Mouse (Mus musculus) small intestine, adult 2 months (tissue): ENCODE measurements at regions not wholly inside any gene's neighbourhood (a gene's known extent, or its start where the extent isn't known, plus 50 kb on each side); places are given as distances from the start of the nearest gene placed in this dataset.

Experiments
- H3K27ac ChIP-seq: fragments of 200-500 bp; 2 replicates; pipeline ENCODE4 v1.5.1; 2012; ENCODE audit warnings: low read depth, low read length, control low read depth, inconsistent platforms; ENCODE audit not compliant: insufficient read depth
- H3K27me3 ChIP-seq: fragments of 200-500 bp; 2 replicates; pipeline ENCODE4 v1.6.1; 2012; ENCODE audit warnings: mild to moderate bottlenecking, moderate library complexity, low read length, inconsistent platforms; ENCODE audit not compliant: control insufficient read depth, insufficient read depth
- H3K36me3 ChIP-seq: fragments of 200-500 bp; 2 replicates; pipeline ENCODE4 v1.6.1; 2012; ENCODE audit warnings: mild to moderate bottlenecking, low read length, control low read depth, inconsistent platforms; ENCODE audit not compliant: control insufficient read depth, insufficient read depth
- H3K4me1 ChIP-seq: fragments of 200-500 bp; 2 replicates; pipeline ENCODE4 v1.6.1; 2012; ENCODE audit warnings: low read length, inconsistent platforms, mixed read lengths; ENCODE audit not compliant: control insufficient read depth, insufficient read depth, insufficient read length
- H3K4me3 ChIP-seq: fragments of 200-500 bp; 2 replicates; pipeline ENCODE4 v1.5.1; 2012; ENCODE audit warnings: low read depth, mild to moderate bottlenecking, control low read depth, inconsistent platforms, low read length, moderate library complexity
- CTCF ChIP-seq: fragments of 200-500 bp; IDR thresholded peaks from 2 replicates; pipeline ENCODE4 v1.5.1; 2012; ENCODE audit warnings: low read depth, mild to moderate bottlenecking, control low read depth, inconsistent platforms, low read length, moderate library complexity, mixed read lengths; ENCODE audit not compliant: insufficient replicate concordance, insufficient read length; ENCODE audit errors: extremely low read depth
- POLR2A ChIP-seq: fragments of 200-500 bp; IDR thresholded peaks from 2 replicates; pipeline ENCODE4 v1.6.1; 2012; ENCODE audit warnings: low read depth, mild to moderate bottlenecking, control low read depth, inconsistent platforms, low read length, moderate library complexity
- WGBS: fragments of 180-500 bp; shearing (Covaris S2); methylation state at CpG from one replicate; pipeline ENCODE4 v1.1.7; 2018; 5-methylcytosine and 5-hydroxymethylcytosine counted together

- Histone ChIP-seq H3K4me3 (no peak overlapping the region), H3K27me3 (no peaks in the 10 kb centered on the region), H3K27ac (no peak overlapping the region), H3K4me1 (no peaks in the 10 kb centered on the region), H3K36me3 (no peaks in the 10 kb centered on the region)
- WGBS, result 72% methylated on average over 8 of the region's 8 CpGs
- TF ChIP-seq CTCF (no peak), POLR2A (no peak)
Observed at GRCm38 (mm10) chr3:19458386-19458785, 170.1 kb downstream of the 1700064H15Rik start.

GRCm38 (mm10) chr3:19457431-19457830 lies 171.0 kb downstream of the 1700064H15Rik start:
- 95% methylated on average over 2 of the region's 2 CpGs for WGBS
- TF ChIP-seq CTCF, result no peak
- no peak for TF ChIP-seq POLR2A

GRCm38 (mm10) chr3:19455838-19456448 lies 172.5 kb downstream of the 1700064H15Rik start:
- H3K4me3 ChIP-seq, result no peak overlapping the region
- 69% methylated on average over 4 of the region's 4 CpGs for WGBS
- no peaks in the 10 kb centered on the region for H3K4me1 ChIP-seq
- no peak overlapping the region for H3K27ac ChIP-seq
- no peaks in the 10 kb centered on the region for H3K36me3 ChIP-seq
- no peaks in the 10 kb centered on the region for H3K27me3 ChIP-seq
- TF ChIP-seq POLR2A (no peak), CTCF (no peak)

More at GRCm38 (mm10) chr3:19457431-19457830, 171.0 kb downstream of the 1700064H15Rik start:
- Histone ChIP-seq H3K27ac (no peak overlapping the region), H3K27me3 (no peaks in the 10 kb centered on the region), H3K36me3 (no peaks in the 10 kb centered on the region), H3K4me3 (no peak overlapping the region), H3K4me1 (no peaks in the 10 kb centered on the region)

- H3K4me3 ChIP-seq, result no peak overlapping the region
- H3K27ac ChIP-seq, result no peak overlapping the region
- WGBS, result 18% methylated on average over 3 of the region's 3 CpGs
- no peaks in the 10 kb centered on the region for H3K36me3 ChIP-seq
- H3K4me1 ChIP-seq, result no peaks in the 10 kb centered on the region; the same call in 1 of the 2 replicates
- TF ChIP-seq POLR2A (no peak), CTCF (no peak)
- H3K27me3 ChIP-seq, result no peaks in the 10 kb centered on the region
Observed at GRCm38 (mm10) chr3:19451022-19451421, 177.5 kb downstream of the 1700064H15Rik start.

GRCm38 (mm10) chr3:19448931-19449330 lies 179.5 kb downstream of the 1700064H15Rik start:
- 90% methylated on average over 3 of the region's 3 CpGs for WGBS
- Histone ChIP-seq H3K27me3 (no peaks in the 10 kb centered on the region), H3K36me3 (no peaks in the 10 kb centered on the region), H3K4me3 (no peak overlapping the region), H3K27ac (no peak overlapping the region), H3K4me1 (no peaks in the 10 kb centered on the region; the same call in 1 of the 2 replicates)
- no peak for TF ChIP-seq POLR2A
- TF ChIP-seq CTCF, result no peak

- Histone ChIP-seq H3K36me3 (no peaks in the 10 kb centered on the region), H3K27ac (no peak overlapping the region), H3K4me3 (no peak overlapping the region), H3K27me3 (no peaks in the 10 kb centered on the region), H3K4me1 (no peaks in the 10 kb centered on the region; the same call in 1 of the 2 replicates)
- TF ChIP-seq POLR2A (no peak), CTCF (no peak)
- WGBS, result 65% methylated on average over 2 of the region's 2 CpGs
Observed at GRCm38 (mm10) chr3:19448192-19448591, 180.3 kb downstream of the 1700064H15Rik start.

- no peaks in the 10 kb centered on the region; the same call in 1 of the 2 replicates for H3K4me1 ChIP-seq
- no peak overlapping the region for H3K27ac ChIP-seq
- WGBS, result 22% methylated on average over 1 of the region's 1 CpGs
- H3K4me3 ChIP-seq, result no peak overlapping the region
- H3K27me3 ChIP-seq, result no peaks in the 10 kb centered on the region
- TF ChIP-seq POLR2A (no peak), CTCF (no peak)
- no peaks in the 10 kb centered on the region for H3K36me3 ChIP-seq
Observed at GRCm38 (mm10) chr3:19447733-19448132, 180.7 kb downstream of the 1700064H15Rik start.
